Mouse (Mus musculus) liver, embryonic 14.5 days (tissue): Measurements from ENCODE around the gene Gucy2d. TPM values are rescaled to one million over a fixed set of nuclear protein-coding genes. Genes with fewer than 3 reads are reported as not detected.

Source experiments
- ATAC-seq: fragments of 200-750 bp; cut with Nextera tagmentation; 2 replicates; pipeline ENCODE4 v1.8.0; 2017; ENCODE audit warnings: moderate number of reproducible peaks, mild to moderate bottlenecking, moderate library complexity; ENCODE audit not compliant: insufficient read depth
- DNase-seq, 3 experiments: peaks; one replicate each; pipeline ENCODE4 v3.0.0-alpha.2; 2012 to 2013; ENCODE audit warnings: low read depth in 3 of 3, low spot score in 3 of 3
- H3K27ac ChIP-seq: fragments of 300-500 bp; sonication (generic); 2 replicates; pipeline ENCODE4 v1.5.1; 2014; ENCODE audit warnings: moderate library complexity, mild to moderate bottlenecking, control low read depth, inconsistent platforms
- H3K27me3 ChIP-seq: fragments of 300-500 bp; sonication (generic); 2 replicates; pipeline ENCODE4 v1.6.1; 2014; ENCODE audit warnings: mild to moderate bottlenecking, low read length, moderate library complexity; ENCODE audit not compliant: control insufficient read depth, insufficient read depth
- H3K36me3 ChIP-seq: fragments of 300-500 bp; sonication (generic); replicated peaks from 2 replicates; pipeline ENCODE4 v1.6.1; 2014; ENCODE audit warnings: low read depth; ENCODE audit not compliant: control insufficient read depth, insufficient read depth
- H3K4me1 ChIP-seq, 2 experiments: fragments of 200-500 bp in 1 of 2; fragments of 300-500 bp in 1 of 2; sonication (generic) in 1 of 2; replicated peaks; 2 replicates each; pipeline ENCODE4 v1.6.1; 2012 to 2014; ENCODE audit warnings: antibody characterized with exemption in 1 of 2, inconsistent platforms in 1 of 2, low read length in 1 of 2; ENCODE audit not compliant: control insufficient read depth in 2 of 2, insufficient read depth in 2 of 2
- H3K4me2 ChIP-seq: fragments of 300-500 bp; sonication (generic); 2 replicates; pipeline ENCODE4 v1.6.1; 2014; ENCODE audit warnings: low read depth, mild to moderate bottlenecking, control low read depth, moderate library complexity
- H3K4me3 ChIP-seq, 2 experiments: fragments of 200-500 bp in 1 of 2; fragments of 300-500 bp in 1 of 2; sonication (generic) in 1 of 2; 2 replicates each; pipeline ENCODE4 v1.5.1; 2012 to 2014; ENCODE audit warnings: low read depth in 2 of 2, low read length in 2 of 2, mild to moderate bottlenecking in 2 of 2, control low read depth in 1 of 2, inconsistent platforms in 1 of 2, moderate library complexity in 1 of 2; ENCODE audit not compliant: insufficient read depth in 1 of 2
- H3K9ac ChIP-seq: fragments of 300-500 bp; sonication (generic); replicated peaks from 2 replicates; pipeline ENCODE4 v1.6.1; 2014; ENCODE audit warnings: mild to moderate bottlenecking, control low read depth, moderate library complexity
- H3K9me3 ChIP-seq: fragments of 300-500 bp; sonication (generic); 2 replicates; pipeline ENCODE4 v1.6.1; 2016; ENCODE audit warnings: low read length, mixed read lengths; ENCODE audit not compliant: control insufficient read depth
- CTCF ChIP-seq: IDR thresholded peaks from 2 replicates; pipeline ENCODE4 v1.5.1; 2016; ENCODE audit warnings: antibody characterized with exemption, low read depth, control low read depth
- EP300 ChIP-seq: IDR thresholded peaks from 2 replicates; pipeline ENCODE4 v1.6.1; 2016; ENCODE audit warnings: antibody characterized with exemption, low read depth
- WGBS: fragments of 180-500 bp; shearing (Covaris S2); extraction: QIAGEN DNeasy Blood & Tissue Kit; methylation state at CpG from one replicate; pipeline ENCODE4 v1.1.7; 2014; ENCODE audit not compliant: insufficient replicate concordance; 5-methylcytosine and 5-hydroxymethylcytosine counted together
- polyA plus RNA-seq, 2 experiments: library from polyadenylated mRNA; depleted of rRNA in 1 of 2; stranded (reverse) in 1 of 2; unstranded in 1 of 2; fragments of >200 nt; fragmentation: Nextera tagmentation in 1 of 2; extraction: Ambion mirVana in 1 of 2; gene quantifications; 2 replicates each; pipeline versions ENCODE4 v1.2.1 to v1.2.3; 2012 to 2014

The Gucy2d gene
- polyA plus RNA-seq, 2 experiments, result not detected

DNA sequence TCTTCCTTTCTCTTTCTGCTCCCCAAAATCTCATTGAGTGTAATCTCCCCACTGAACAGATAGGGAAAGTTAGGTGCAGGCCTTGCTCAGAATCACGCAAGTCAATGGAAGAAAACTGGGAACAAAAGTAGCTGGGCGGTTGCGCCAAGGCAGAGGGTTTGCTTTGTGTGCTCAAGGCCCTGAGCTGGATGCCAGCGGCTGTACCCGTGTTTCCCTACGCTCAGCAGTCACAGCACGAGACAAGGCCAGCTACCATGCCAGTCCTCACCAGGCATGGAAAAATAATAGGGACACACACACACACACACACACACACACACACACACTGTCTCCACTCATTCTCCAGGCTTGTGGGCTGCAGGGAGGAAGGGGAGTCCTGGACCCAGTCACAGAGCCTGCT is 60.9 kb downstream of the Gucy2d start:
- Histone ChIP-seq H3K4me2 (no peak overlapping the region), H3K36me3 (no peaks in the 10 kb centered on the region), H3K4me3 (no peak overlapping the region), H3K9me3 (no peaks in the 10 kb centered on the region), H3K9ac (no peak overlapping the region), H3K27ac (no peak overlapping the region), H3K4me1 (no peaks in the 10 kb centered on the region), H3K27me3 (no peaks in the 10 kb centered on the region)
- TF ChIP-seq CTCF, result no peak
- TF ChIP-seq EP300, result no peak
- 86% methylated on average over 7 of the region's 7 CpGs for WGBS
- DNase-seq, result no peak
- ATAC-seq, result no peak

DNA sequence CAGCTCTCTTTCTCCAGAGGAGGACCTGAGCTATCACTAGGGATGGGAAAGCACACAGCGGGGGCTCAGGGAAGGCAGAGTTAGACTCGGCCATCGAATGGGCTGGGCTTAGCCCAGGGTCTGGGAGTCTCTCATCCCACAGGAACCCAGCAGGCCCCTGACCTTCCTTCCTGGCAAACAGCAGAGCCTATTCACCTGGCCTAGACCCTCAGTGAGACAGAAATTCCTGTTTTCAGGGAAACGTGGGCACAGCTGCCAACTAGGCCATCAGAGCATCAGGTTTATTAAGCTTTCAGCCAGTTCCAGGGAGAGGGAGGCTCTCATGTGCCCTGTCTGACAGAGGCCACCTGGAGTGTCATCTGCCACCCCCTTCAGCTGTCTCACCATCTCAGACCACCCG is 62.7 kb downstream of the Gucy2d start:
- no peaks in the 10 kb centered on the region for H3K9me3 ChIP-seq
- WGBS, result 38% methylated on average over 5 of the region's 5 CpGs
- DNase-seq, result no peak
- H3K4me1 ChIP-seq, result no peaks in the 10 kb centered on the region
- no peaks in the 10 kb centered on the region for H3K36me3 ChIP-seq
- TF ChIP-seq EP300 (no peak), CTCF (no peak)
- ATAC-seq, result no peak
- H3K4me3 ChIP-seq, result no peak overlapping the region
- no peak overlapping the region for H3K27ac ChIP-seq
- H3K4me2 ChIP-seq, result no peak overlapping the region
- H3K9ac ChIP-seq, result no peak overlapping the region
- H3K27me3 ChIP-seq, result no peaks in the 10 kb centered on the region

DNA sequence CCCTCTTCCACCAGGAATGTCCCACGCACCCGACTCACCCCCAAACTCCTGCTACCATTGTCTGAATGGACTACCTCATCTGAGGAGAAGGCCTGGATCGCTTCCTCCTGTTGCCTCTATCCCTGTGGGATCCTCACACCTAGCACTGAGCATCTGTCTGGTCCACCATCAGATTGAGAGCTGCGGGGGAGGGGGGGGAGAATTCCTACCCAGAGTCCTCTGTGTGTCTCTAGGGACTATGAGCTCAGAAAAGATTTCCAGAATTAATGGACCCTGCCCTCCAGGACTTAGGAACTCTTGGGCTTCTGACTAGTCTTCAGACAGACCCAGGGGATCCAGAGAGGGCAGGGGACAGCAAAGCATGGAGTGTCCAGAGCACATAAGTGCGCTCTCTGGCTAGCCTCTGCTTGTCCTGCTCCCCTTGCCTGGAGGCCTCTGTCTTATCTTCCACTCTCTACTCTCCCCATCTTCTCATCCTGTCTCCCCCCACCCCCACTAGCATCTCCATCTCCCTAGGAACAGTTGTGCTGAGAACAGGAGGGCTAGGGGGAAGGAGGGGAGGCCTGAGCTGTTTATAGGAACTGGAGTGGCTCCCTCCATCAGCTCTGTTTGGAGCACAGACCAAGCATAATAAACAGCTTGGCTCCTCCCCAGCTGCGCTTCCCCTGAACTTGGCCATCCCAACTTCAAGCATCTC is 63.9 kb downstream of the Gucy2d start:
- no peaks in the 10 kb centered on the region for H3K4me1 ChIP-seq
- 58% methylated on average over 6 of the region's 6 CpGs for WGBS
- ATAC-seq (no peak), DNase-seq (no peak)
- H3K9ac ChIP-seq, result no peak overlapping the region
- no peaks in the 10 kb centered on the region for H3K27me3 ChIP-seq
- H3K9me3 ChIP-seq, result no peaks in the 10 kb centered on the region
- H3K4me2 ChIP-seq, result no peak overlapping the region
- H3K36me3 ChIP-seq, result no peaks in the 10 kb centered on the region
- H3K4me3 ChIP-seq, result no peak overlapping the region
- TF ChIP-seq CTCF, result no peak
- TF ChIP-seq EP300, result no peak
- H3K27ac ChIP-seq, result no peak overlapping the region

DNA sequence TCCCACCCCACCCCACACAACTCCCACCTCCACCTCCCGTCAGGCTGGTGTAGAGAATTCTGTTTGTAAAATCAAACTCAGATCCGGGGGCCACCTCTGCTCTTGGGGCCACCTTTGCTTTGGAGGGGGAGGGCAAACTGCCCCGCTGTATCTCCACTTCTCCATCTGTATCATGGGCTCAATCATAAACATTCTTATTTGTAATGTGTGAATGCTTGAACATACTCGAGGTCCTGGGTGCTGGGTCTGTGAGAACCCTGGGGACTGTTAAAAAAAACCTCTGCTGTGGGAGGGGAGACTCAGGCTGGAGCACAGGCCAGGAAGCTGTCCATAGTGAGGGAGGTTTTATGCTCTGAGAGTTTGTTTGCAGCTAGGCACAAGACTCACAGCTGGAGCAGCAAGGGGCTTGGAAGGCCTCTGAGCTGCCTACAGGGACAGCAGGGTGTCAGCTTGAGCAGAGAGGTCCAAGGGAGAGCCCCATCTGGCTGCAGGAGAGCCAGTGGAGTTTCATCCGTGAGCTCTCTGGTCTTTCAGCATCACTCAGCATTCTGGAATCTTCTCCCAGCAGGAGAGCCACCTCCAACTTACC is 64.6 kb downstream of the Gucy2d start:
- ATAC-seq (no peak), DNase-seq (no peak)

DNA sequence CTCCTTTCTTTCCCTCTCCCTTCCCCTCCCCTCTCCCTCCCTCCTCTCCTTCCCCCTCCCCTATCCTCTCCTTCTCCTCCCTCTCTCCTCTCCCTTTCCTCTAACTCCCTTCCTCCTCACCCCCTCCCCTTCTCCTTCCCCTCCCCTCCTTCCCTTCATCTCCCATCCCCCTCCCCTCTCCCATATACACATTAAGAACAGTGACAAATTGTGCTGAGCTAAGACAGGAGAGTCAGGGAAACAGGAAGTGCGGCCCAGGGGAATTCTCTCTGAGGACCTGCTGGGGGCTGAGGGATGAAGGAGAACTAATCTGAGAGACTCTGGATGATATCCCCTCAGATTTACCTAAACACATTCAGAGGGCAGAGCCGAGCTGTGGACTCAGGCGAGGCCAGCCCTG is 65.4 kb downstream of the Gucy2d start:
- H3K4me3 ChIP-seq, result no peak overlapping the region
- H3K36me3 ChIP-seq, result no peaks in the 10 kb centered on the region
- ATAC-seq, result no peak
- no peak overlapping the region for H3K4me2 ChIP-seq
- H3K9me3 ChIP-seq, result no peaks in the 10 kb centered on the region
- H3K27me3 ChIP-seq, result no peaks in the 10 kb centered on the region
- TF ChIP-seq CTCF (no peak), EP300 (no peak)
- no peak overlapping the region for H3K9ac ChIP-seq
- no peak overlapping the region for H3K27ac ChIP-seq
- no peaks in the 10 kb centered on the region for H3K4me1 ChIP-seq
- 33% methylated on average over 3 of the region's 3 CpGs for WGBS
- DNase-seq, result no peak

More for the DNA sequence above, 64.6 kb downstream of the Gucy2d start:
- H3K9me3 ChIP-seq, result no peaks in the 10 kb centered on the region
- no peaks in the 10 kb centered on the region for H3K4me1 ChIP-seq
- no peaks in the 10 kb centered on the region for H3K36me3 ChIP-seq
- no peak overlapping the region for H3K9ac ChIP-seq
- H3K27me3 ChIP-seq, result no peaks in the 10 kb centered on the region
- WGBS, result 33% methylated on average over 5 of the region's 5 CpGs
- H3K27ac ChIP-seq, result no peak overlapping the region
- no peak overlapping the region for H3K4me2 ChIP-seq
- TF ChIP-seq EP300 (no peak), CTCF (no peak)
- H3K4me3 ChIP-seq, result no peak overlapping the region
